Mouse (Mus musculus): ENCODE measurements at regions not wholly inside any gene's neighbourhood (a gene's known extent, or its start where the extent isn't known, plus 50 kb on each side); places are given as distances from the start of the nearest gene placed in this dataset.

- DNase-seq: peak; percentile 92
These were observed 69.9 kb downstream of the Atp6v1g3 start for GRCm38 (mm10) chr1:138343451-138343850.

GRCm38 (mm10) chr1:138344920-138345319 lies 71.4 kb downstream of the Atp6v1g3 start:
- no peak for DNase-seq

- DNase-seq: no peak
These were observed 72.5 kb downstream of the Atp6v1g3 start for GRCm38 (mm10) chr1:138345992-138346391.

GRCm38 (mm10) chr1:138346904-138347303 lies 73.4 kb downstream of the Atp6v1g3 start:
- peak; percentile 95 for DNase-seq

- DNase-seq: peak; percentile 95
These were observed 74.9 kb downstream of the Atp6v1g3 start for GRCm38 (mm10) chr1:138348447-138348846.

- DNase-seq: no peak
These were observed 75.6 kb downstream of the Atp6v1g3 start for GRCm38 (mm10) chr1:138349099-138349498.

GRCm38 (mm10) chr1:138356407-138356806 lies 82.9 kb downstream of the Atp6v1g3 start:
- DNase-seq: no peak

GRCm38 (mm10) chr1:138362684-138363472 lies 89.3 kb downstream of the Atp6v1g3 start:
- DNase-seq: no peak

GRCm38 (mm10) chr1:138369953-138370482 lies 96.5 kb downstream of the Atp6v1g3 start:
- no peak for DNase-seq

GRCm38 (mm10) chr1:138371474-138371873 lies 97.9 kb downstream of the Atp6v1g3 start:
- DNase-seq: no peak

- DNase-seq: no peak
These were observed 110.6 kb downstream of the Atp6v1g3 start for GRCm38 (mm10) chr1:138384146-138384545.

GRCm38 (mm10) chr1:138385156-138385841 lies 111.8 kb downstream of the Atp6v1g3 start:
- peak; percentile 31 for DNase-seq

GRCm38 (mm10) chr1:138386001-138386400 lies 112.5 kb downstream of the Atp6v1g3 start:
- peak; percentile 78 for DNase-seq

GRCm38 (mm10) chr1:138388634-138389033 lies 115.1 kb downstream of the Atp6v1g3 start:
- DNase-seq: peak; percentile 67

GRCm38 (mm10) chr1:138389676-138390075 lies 116.1 kb downstream of the Atp6v1g3 start:
- DNase-seq: no peak

- DNase-seq: no peak
These were observed 145.1 kb downstream of the Atp6v1g3 start for GRCm38 (mm10) chr1:138418610-138419009.

GRCm38 (mm10) chr1:138427416-138427815 lies 153.9 kb downstream of the Atp6v1g3 start:
- DNase-seq: no peak

Measured in heart, adult 11 months (tissue).